Mouse (Mus musculus): ENCODE measurements around the gene Gpr137.

GRCm38 (mm10) chr19:6926559-6927255 is 15.6 kb downstream of the Gpr137 start:
- TF ChIP-seq CTCF (IDR thresholded peaks at IDR 0.05; ENCODE audit: extremely low read depth, insufficient read length, insufficient replicate concordance, low read depth, low read length) (no peak), POLR2A (IDR thresholded peaks at IDR 0.05; ENCODE audit: low read depth, low read length) (no peak)
